Mouse (Mus musculus) adrenal gland, adult 2 months (tissue): Measurements from ENCODE around the gene Gm10230. TPM values are rescaled to one million over a fixed set of nuclear protein-coding genes. Genes with fewer than 3 reads are reported as not detected.
"Not testable (repeated sequence)": the region's sequence is repeated elsewhere in the genome, so short reads cannot be mapped to it uniquely, and the experiment has no call there.

Experiments used
- DNase-seq: peaks from one replicate; pipeline ENCODE4 v3.0.0; 2021
- long read RNA-seq: library from polyadenylated mRNA; stranded (forward); transcript quantifications from one replicate; pipeline ENCODE4 v2.0.0, GENCODE M21; 2021
- microRNA-seq, 2 experiments: library from miRNA; unstranded; fragments of <30 nt; microRNA quantifications; one replicate each; pipeline ENCODE4 v1.2.0; 2021
- polyA plus RNA-seq: library from polyadenylated mRNA; depleted of rRNA; stranded (reverse); fragments of >200 nt; gene quantifications from 2 replicates; pipeline ENCODE4 v1.2.3, GENCODE M21; 2012; rRNA removed
- total RNA-seq, 2 experiments: library from RNA; stranded (reverse); gene quantifications; 2 replicates each; pipeline ENCODE4 v1.2.3; 2021

The Gm10230 gene
- total RNA-seq: not detected
- polyA plus RNA-seq: not detected in 2 replicates
- long read RNA-seq: 0 reads

DNA sequence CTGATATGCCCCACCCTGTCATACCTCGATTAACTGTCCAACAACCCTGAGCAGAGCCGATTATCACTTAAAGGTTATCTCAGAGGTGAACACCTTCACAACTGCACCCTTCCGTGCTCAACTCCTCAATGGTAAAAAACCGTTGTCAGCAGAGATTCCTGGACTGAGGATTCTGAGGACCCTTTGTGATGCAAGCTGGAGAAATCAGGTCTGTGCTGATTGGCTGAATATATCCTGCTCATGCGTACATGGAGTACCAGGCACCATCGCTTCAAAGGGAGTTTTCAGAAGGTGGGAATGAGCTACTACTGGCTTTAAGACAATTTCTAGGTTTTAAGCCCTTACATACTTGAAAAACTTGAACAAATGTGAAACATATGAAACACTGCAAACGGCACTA is at the start of gene Gm10230:
Gene Gm10230 (minus strand): TSS at position 101 of the 400 bp plus-strand sequence.
- not testable (repeated sequence) for DNase-seq

Small RNA genes within 50 kb of the gene (microRNA-seq; reads per million reads assigned to microRNA genes)
- 0 reads per million in 2 experiments for gene Gm44452
